Mouse (Mus musculus): ENCODE results near the gene Orm3. TPM values are rescaled to one million over a fixed set of nuclear protein-coding genes. Genes with fewer than 3 reads are reported as not detected.
A peak's percentile ranks its signal among the peaks of the same experiment; 100 is the strongest.

Orm3 gene
- polyA plus RNA-seq, 1 experiment from 2014 or later, result not detected

DNA sequence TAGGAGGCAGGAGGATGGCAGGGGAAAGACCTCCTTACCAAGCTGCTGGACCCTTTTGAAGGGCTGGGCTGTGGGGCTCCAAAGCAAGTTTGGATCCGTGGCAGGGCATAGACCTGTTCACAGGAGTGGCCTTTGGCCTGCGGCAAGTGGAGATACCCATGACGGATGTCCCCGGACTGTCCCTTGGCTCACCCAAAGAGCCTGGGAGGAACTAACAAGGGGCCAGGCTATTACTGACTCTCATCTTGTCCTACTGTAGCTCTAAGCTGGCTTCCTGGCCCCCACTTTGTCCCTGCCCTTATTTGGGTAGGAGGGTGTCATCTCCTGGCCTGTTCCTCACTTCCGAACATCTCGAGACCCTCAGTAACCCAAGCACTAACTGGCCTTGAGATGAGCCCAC is 46.6 kb downstream of the Orm3 start:
- Histone ChIP-seq H3K4me1 (replicated peaks) (peaks cover 95% of the 10 kb centered on the region), H3K27me3 (no peaks in the 10 kb centered on the region), H3K9ac (peak overlapping the region; percentile 30; the same call in 1 of the 2 replicates), H3K9me3 (replicated peaks) (no peaks in the 10 kb centered on the region), H3K27ac (replicated peaks) (peak overlapping the region; percentile 72), H3K36me3 (replicated peaks) (0 out of 2 replicates have a peak, but pooled peaks cover under 1% of the 10 kb centered on the region), H3K4me2 (peak overlapping the region; percentile 49), H3K4me3 (replicated peaks) (peak overlapping the region; percentile 46)
- ATAC-seq (ENCODE audit: insufficient read depth), result no peak
- 37% methylated on average over 6 of the region's 6 CpGs for WGBS (ENCODE audit: insufficient replicate concordance)

DNA sequence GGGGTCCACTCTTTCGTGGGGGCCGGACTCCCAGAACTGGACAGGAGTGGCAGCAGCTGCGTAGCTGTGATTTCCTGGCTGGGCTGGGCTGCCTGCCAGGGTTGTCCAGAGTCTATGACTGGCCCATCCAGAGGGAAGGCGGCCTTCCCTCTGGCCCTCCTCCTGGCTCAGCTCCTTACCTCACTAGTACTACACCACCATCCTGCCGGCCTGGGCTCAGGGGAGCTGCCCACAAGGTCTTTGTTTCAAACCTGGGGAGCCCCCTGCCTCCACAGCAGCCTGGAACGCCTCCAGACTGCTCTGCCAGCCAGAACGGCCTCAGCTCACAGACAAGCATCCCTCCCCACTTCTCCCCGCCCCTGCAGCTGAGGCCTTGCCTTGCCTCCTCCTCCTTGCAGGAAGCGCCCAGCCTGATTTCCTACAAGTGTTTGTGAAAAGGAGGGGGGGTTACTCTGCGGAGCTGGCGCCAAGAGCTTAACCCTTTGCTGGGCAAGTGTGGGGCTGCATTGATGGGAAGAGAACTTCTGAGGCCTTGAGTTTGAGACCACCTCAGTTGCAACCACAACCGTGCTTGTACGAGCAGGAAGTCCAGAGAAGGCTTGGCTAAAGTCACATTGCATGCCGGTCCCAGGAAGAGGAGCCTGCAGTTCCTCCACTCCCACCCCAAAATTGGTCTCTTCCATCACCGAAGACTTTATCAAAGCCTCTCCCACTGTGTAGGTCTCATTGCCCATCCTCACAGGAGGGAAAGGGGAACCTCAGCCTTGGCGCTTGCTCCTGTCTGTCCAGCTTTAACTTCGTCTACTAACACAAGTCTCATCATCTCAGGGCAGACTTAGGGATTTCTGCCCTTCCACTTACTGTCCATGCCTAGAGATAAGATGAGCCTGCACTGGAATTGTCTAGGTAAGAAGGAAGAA is 47.3 kb downstream of the Orm3 start, which contains the start of gene Akna:
TSS of gene Akna (minus strand) at position 315 of the 920 bp plus-strand sequence.
- H3K4me3 ChIP-seq (replicated peaks), result peak within 1 kb of the TSS; percentile 46
- peak within 1 kb of the TSS; percentile 30; the same call in 1 of the 2 replicates for H3K9ac ChIP-seq
- no peaks in the 10 kb centered on the region for H3K9me3 ChIP-seq (replicated peaks)
- H3K4me2 ChIP-seq, result peak within 1 kb of the TSS; percentile 49
- 14% methylated on average over 17 of the region's 17 CpGs for WGBS (ENCODE audit: insufficient replicate concordance)
- H3K27me3 ChIP-seq, result no peaks in the 10 kb centered on the region
- ATAC-seq (ENCODE audit: insufficient read depth), result peak; percentile 35; the same call in 1 of the 2 replicates
- H3K27ac ChIP-seq (replicated peaks), result peak within 1 kb of the TSS; percentile 72
- no peaks in the 10 kb centered on the region for H3K36me3 ChIP-seq (replicated peaks)
- peaks cover 100% of the 10 kb centered on the region for H3K4me1 ChIP-seq (replicated peaks)

GRCm38 (mm10) chr4:63404205-63404604 is 48.2 kb downstream of the Orm3 start:
- Histone ChIP-seq H3K4me2 (peak overlapping the region; percentile 49; the same call in 1 of the 2 replicates), H3K27ac (replicated peaks) (peak overlapping the region; percentile 72; the same call in 1 of the 2 replicates), H3K9ac (no peak overlapping the region), H3K4me1 (replicated peaks) (peaks cover 100% of the 10 kb centered on the region), H3K36me3 (replicated peaks) (no peaks in the 10 kb centered on the region), H3K4me3 (replicated peaks) (no peak overlapping the region), H3K9me3 (replicated peaks) (no peaks in the 10 kb centered on the region), H3K27me3 (peaks cover 5% of the 10 kb centered on the region; the same call in 1 of the 2 replicates)
- WGBS (ENCODE audit: insufficient replicate concordance), result 27% methylated on average over 7 of the region's 7 CpGs
- ATAC-seq (ENCODE audit: insufficient read depth), result no peak

- Histone ChIP-seq H3K9ac (no peak overlapping the region), H3K27me3 (peaks cover 13% of the 10 kb centered on the region; the same call in 1 of the 2 replicates), H3K4me3 (replicated peaks) (no peak overlapping the region), H3K4me1 (replicated peaks) (peaks cover 100% of the 10 kb centered on the region), H3K36me3 (replicated peaks) (no peaks in the 10 kb centered on the region), H3K4me2 (no peak overlapping the region), H3K9me3 (replicated peaks) (no peaks in the 10 kb centered on the region), H3K27ac (replicated peaks) (peak overlapping the region; percentile 72; the same call in 1 of the 2 replicates)
- no peak for ATAC-seq (ENCODE audit: insufficient read depth)
- 10% methylated on average over 7 of the region's 7 CpGs for WGBS (ENCODE audit: insufficient replicate concordance)
Measured at GRCm38 (mm10) chr4:63405051-63405450, 49.1 kb downstream of the Orm3 start.

- Histone ChIP-seq H3K4me1 (replicated peaks) (peaks cover 100% of the 10 kb centered on the region), H3K27me3 (peaks cover 13% of the 10 kb centered on the region; the same call in 1 of the 2 replicates), H3K9ac (no peak overlapping the region), H3K36me3 (replicated peaks) (no peaks in the 10 kb centered on the region), H3K27ac (replicated peaks) (no peak overlapping the region), H3K4me2 (no peak overlapping the region), H3K9me3 (replicated peaks) (no peaks in the 10 kb centered on the region), H3K4me3 (replicated peaks) (no peak overlapping the region)
- WGBS (ENCODE audit: insufficient replicate concordance), result 38% methylated on average over 4 of the region's 4 CpGs
- ATAC-seq (ENCODE audit: insufficient read depth), result no peak
Measured at GRCm38 (mm10) chr4:63405683-63406082, 49.7 kb downstream of the Orm3 start.

DNA sequence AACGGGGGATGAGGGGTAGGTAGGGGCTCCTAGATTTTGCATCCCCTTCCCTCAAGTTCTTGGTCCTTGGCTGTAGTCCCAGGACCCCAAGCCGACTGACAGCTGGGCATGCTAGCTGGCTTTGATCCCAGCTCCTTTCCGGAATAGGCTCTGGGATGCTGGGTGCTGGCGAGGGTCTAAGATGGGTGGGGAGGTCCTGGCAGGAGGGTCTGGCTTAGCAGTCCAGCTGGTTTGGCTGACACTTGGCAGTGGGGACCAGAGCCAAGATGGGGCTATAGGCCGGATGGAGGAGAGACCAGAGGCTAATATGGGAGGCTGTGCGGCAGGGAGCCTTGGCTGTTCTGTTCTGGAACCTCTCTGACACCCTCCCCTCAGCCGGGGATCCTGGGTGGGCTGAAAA is 52.3 kb downstream of the Orm3 start:
- WGBS (ENCODE audit: insufficient replicate concordance), result 60% methylated on average over 7 of the region's 7 CpGs
- H3K4me3 ChIP-seq (replicated peaks), result no peak overlapping the region
- H3K36me3 ChIP-seq (replicated peaks), result no peaks in the 10 kb centered on the region
- H3K9ac ChIP-seq, result no peak overlapping the region
- ATAC-seq (ENCODE audit: insufficient read depth), result no peak
- peak overlapping the region; percentile 98 for H3K4me2 ChIP-seq
- no peak overlapping the region; the same call in 1 of the 2 replicates for H3K27ac ChIP-seq (replicated peaks)
- peaks cover 81% of the 10 kb centered on the region for H3K4me1 ChIP-seq (replicated peaks)
- peaks cover 21% of the 10 kb centered on the region; the same call in 1 of the 2 replicates for H3K27me3 ChIP-seq
- no peaks in the 10 kb centered on the region for H3K9me3 ChIP-seq (replicated peaks)

- ATAC-seq (ENCODE audit: insufficient read depth), result 0 out of 2 replicates have a peak, but pooled peaks have one; percentile 13
- no peaks in the 10 kb centered on the region for H3K9me3 ChIP-seq (replicated peaks)
- peaks cover 21% of the 10 kb centered on the region; the same call in 1 of the 2 replicates for H3K27me3 ChIP-seq
- H3K4me2 ChIP-seq, result peak overlapping the region; percentile 98
- WGBS (ENCODE audit: insufficient replicate concordance), result 6% methylated on average over 8 of the region's 8 CpGs
- no peak overlapping the region for H3K9ac ChIP-seq
- peak overlapping the region; percentile 67 for H3K4me3 ChIP-seq (replicated peaks)
- peaks cover 77% of the 10 kb centered on the region for H3K4me1 ChIP-seq (replicated peaks)
- no peaks in the 10 kb centered on the region for H3K36me3 ChIP-seq (replicated peaks)
- H3K27ac ChIP-seq (replicated peaks), result no peak overlapping the region; the same call in 1 of the 2 replicates
Measured at GRCm38 (mm10) chr4:63408649-63409048, 52.7 kb downstream of the Orm3 start.

Other genes starting within 250 kb of the Orm3 start
- gene Ambp, start 201.4 kb upstream of the Orm3 start, polyA plus RNA-seq (2015; fragmentation: Nextera tagmentation; extraction: Ambion mirVana), result 1,215 and 1,486 TPM in 2 replicates
- gene Kif12, start 184.0 kb upstream of the Orm3 start, polyA plus RNA-seq (2015; fragmentation: Nextera tagmentation; extraction: Ambion mirVana), result 5.1 and 5.7 TPM in 2 replicates
- 1.8 and 2.1 TPM in 2 replicates for gene Col27a1, start 142.2 kb upstream of the Orm3 start, polyA plus RNA-seq (2015; fragmentation: Nextera tagmentation; extraction: Ambion mirVana)
- 0.50 and 0.77 TPM in 2 replicates for gene Orm1, start 11.6 kb upstream of the Orm3 start, polyA plus RNA-seq (2015; fragmentation: Nextera tagmentation; extraction: Ambion mirVana)
- not detected in 2 replicates for gene Orm2, start 6.3 kb downstream of the Orm3 start, polyA plus RNA-seq (2015; fragmentation: Nextera tagmentation; extraction: Ambion mirVana)
- gene Akna, start 47.2 kb downstream of the Orm3 start, polyA plus RNA-seq (2015; fragmentation: Nextera tagmentation; extraction: Ambion mirVana), result 4.8 and 5.7 TPM in 2 replicates
- gene Whrn, start 139.8 kb downstream of the Orm3 start, polyA plus RNA-seq (2015; fragmentation: Nextera tagmentation; extraction: Ambion mirVana), result 0.16 and 0.39 TPM in 2 replicates
- 125 and 128 TPM in 2 replicates for gene Atp6v1g1, start 188.6 kb downstream of the Orm3 start, polyA plus RNA-seq (2015; fragmentation: Nextera tagmentation; extraction: Ambion mirVana)
- gene Tmem268, start 202.6 kb downstream of the Orm3 start, polyA plus RNA-seq (2015; fragmentation: Nextera tagmentation; extraction: Ambion mirVana), result 9.6 and 11.7 TPM in 2 replicates
- not detected in 2 replicates for gene Gm11213, start 249.1 kb downstream of the Orm3 start, polyA plus RNA-seq (2015; fragmentation: Nextera tagmentation; extraction: Ambion mirVana)